Mouse (Mus musculus): Measurements from ENCODE around the gene Gse1. TPM values are rescaled to one million over a fixed set of nuclear protein-coding genes. Genes with fewer than 3 reads are reported as not detected.

Gse1 gene
- polyA plus RNA-seq, 1 experiment, result 55.9 TPM

GRCm38 (mm10) chr8:120260677-120261076 is 32.4 kb downstream of the Gse1 start:
- TF ChIP-seq POLR2A (IDR thresholded peaks at IDR 0.05; ENCODE audit: low read depth, low read length), result no peak
- TF ChIP-seq CTCF (IDR thresholded peaks at IDR 0.05; ENCODE audit: extremely low read depth, insufficient read length, insufficient replicate concordance, low read depth, low read length), result no peak
- no peak overlapping the region for H3K27ac ChIP-seq (ENCODE audit: insufficient read depth, low read depth, low read length)
- no peaks in the 10 kb centered on the region for H3K36me3 ChIP-seq (ENCODE audit: control insufficient read depth, insufficient read depth, low read length)
- 87% methylated on average over 5 of the region's 5 CpGs for WGBS
- H3K4me1 ChIP-seq (ENCODE audit: control insufficient read depth, insufficient read depth, insufficient read length, low read length), result peaks cover 10% of the 10 kb centered on the region
- no peak overlapping the region for H3K4me3 ChIP-seq (ENCODE audit: low read depth, low read length)
- peaks cover 7% of the 10 kb centered on the region; the same call in 1 of the 2 replicates for H3K27me3 ChIP-seq (ENCODE audit: control insufficient read depth, insufficient read depth, low read length)

GRCm38 (mm10) chr8:120261338-120262120 is 33.3 kb downstream of the Gse1 start:
- peaks cover 7% of the 10 kb centered on the region; the same call in 1 of the 2 replicates for H3K27me3 ChIP-seq (ENCODE audit: control insufficient read depth, insufficient read depth, low read length)
- no peak overlapping the region for H3K4me3 ChIP-seq (ENCODE audit: low read depth, low read length)
- no peak overlapping the region for H3K27ac ChIP-seq (ENCODE audit: insufficient read depth, low read depth, low read length)
- 68% methylated on average over 21 of the region's 21 CpGs for WGBS
- no peaks in the 10 kb centered on the region for H3K36me3 ChIP-seq (ENCODE audit: control insufficient read depth, insufficient read depth, low read length)
- TF ChIP-seq CTCF (IDR thresholded peaks at IDR 0.05; ENCODE audit: extremely low read depth, insufficient read length, insufficient replicate concordance, low read depth, low read length), result no peak
- TF ChIP-seq POLR2A (IDR thresholded peaks at IDR 0.05; ENCODE audit: low read depth, low read length), result no peak
- H3K4me1 ChIP-seq (ENCODE audit: control insufficient read depth, insufficient read depth, insufficient read length, low read length), result peaks cover 13% of the 10 kb centered on the region

DNA sequence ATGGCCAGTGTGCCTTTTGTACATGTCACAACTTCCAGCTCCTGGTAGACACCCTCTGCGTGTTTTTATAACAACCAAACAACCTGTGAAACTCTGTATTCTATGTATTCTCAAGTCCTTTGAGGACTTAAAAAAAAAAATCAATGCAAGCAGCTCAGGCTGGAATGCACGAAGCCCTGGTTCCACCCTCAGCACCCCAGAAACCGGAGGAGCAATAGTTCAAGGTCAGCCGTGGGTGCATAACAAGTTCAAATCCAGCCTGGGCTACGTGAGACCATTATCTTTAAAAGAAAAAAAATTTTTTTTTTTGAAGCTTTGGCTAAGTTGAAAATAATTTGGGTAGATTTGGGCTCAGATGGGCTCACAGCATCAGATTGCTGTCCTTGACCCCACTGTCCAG is 35.6 kb downstream of the Gse1 start:
- Histone ChIP-seq H3K36me3 (ENCODE audit: control insufficient read depth, insufficient read depth, low read length) (no peaks in the 10 kb centered on the region), H3K27ac (ENCODE audit: insufficient read depth, low read depth, low read length) (0 out of 2 replicates have a peak overlapping the region, but pooled peaks have one; percentile 37), H3K27me3 (ENCODE audit: control insufficient read depth, insufficient read depth, low read length) (peaks cover 7% of the 10 kb centered on the region; the same call in 1 of the 2 replicates), H3K4me3 (ENCODE audit: low read depth, low read length) (no peak overlapping the region), H3K4me1 (ENCODE audit: control insufficient read depth, insufficient read depth, insufficient read length, low read length) (peaks cover 15% of the 10 kb centered on the region)
- no peak for TF ChIP-seq POLR2A (IDR thresholded peaks at IDR 0.05; ENCODE audit: low read depth, low read length)
- no peak for TF ChIP-seq CTCF (IDR thresholded peaks at IDR 0.05; ENCODE audit: extremely low read depth, insufficient read length, insufficient replicate concordance, low read depth, low read length)
- WGBS, result 88% methylated on average over 5 of the region's 5 CpGs

DNA sequence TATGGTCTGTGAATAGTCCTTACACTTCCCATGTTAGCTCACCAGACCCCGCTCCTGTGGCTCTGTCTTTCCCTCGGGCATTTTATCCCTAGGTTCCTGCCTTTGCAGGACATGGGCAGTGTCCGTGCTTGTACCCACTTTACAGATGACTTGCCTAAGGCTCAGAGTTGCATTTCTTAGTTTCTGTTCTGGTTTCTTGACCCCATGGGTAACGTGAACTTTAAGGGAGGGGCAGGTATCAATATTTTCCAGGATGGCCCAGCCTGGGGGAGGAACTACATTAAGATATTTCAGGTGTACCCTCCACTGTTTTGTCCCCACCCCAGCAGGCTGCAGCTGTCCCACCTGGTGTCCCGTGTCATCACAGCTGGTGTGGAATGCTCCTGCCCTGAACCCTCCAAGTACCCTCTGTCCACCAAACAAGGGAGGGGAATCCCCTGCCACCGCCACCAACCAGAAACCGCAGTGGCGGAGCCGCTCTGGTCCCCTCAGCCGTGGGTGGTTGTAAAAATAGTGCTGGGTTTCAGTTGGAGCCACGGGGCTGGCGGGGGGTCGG is 36.2 kb downstream of the Gse1 start:
- TF ChIP-seq CTCF (IDR thresholded peaks at IDR 0.05; ENCODE audit: extremely low read depth, insufficient read length, insufficient replicate concordance, low read depth, low read length) (no peak), POLR2A (IDR thresholded peaks at IDR 0.05; ENCODE audit: low read depth, low read length) (no peak)
- Histone ChIP-seq H3K36me3 (ENCODE audit: control insufficient read depth, insufficient read depth, low read length) (no peaks in the 10 kb centered on the region), H3K27ac (ENCODE audit: insufficient read depth, low read depth, low read length) (peak overlapping the region; percentile 37), H3K27me3 (ENCODE audit: control insufficient read depth, insufficient read depth, low read length) (peaks cover 7% of the 10 kb centered on the region; the same call in 1 of the 2 replicates), H3K4me1 (ENCODE audit: control insufficient read depth, insufficient read depth, insufficient read length, low read length) (peaks cover 15% of the 10 kb centered on the region), H3K4me3 (ENCODE audit: low read depth, low read length) (peak overlapping the region; percentile 31)
- WGBS, result 20% methylated on average over 13 of the region's 13 CpGs

DNA sequence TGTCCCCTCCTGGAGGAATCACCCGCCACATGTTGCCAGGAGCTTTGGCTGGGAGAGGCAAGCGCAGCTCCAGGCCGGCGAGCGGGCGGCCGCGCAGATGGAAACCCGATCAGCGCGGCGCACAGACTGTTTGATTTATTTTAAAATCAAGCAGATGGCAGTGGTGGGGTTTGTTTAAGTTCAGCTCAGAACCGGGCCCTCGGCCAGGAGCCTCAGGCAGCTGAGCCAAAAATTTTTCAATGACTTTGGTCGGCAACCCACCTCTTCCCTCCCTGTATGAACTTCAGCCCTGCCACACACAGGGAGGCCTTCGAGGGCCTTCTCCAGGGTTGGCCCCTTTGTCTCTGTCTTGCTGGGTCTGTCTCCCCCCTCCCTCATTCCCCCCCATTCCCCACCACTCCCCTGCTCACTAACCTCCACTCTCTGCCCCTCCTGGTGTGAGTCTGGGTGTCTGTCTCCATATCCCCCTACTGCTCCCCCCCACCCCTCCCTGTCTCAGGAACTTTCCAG is 36.7 kb downstream of the Gse1 start:
- peaks cover 7% of the 10 kb centered on the region; the same call in 1 of the 2 replicates for H3K27me3 ChIP-seq (ENCODE audit: control insufficient read depth, insufficient read depth, low read length)
- H3K4me1 ChIP-seq (ENCODE audit: control insufficient read depth, insufficient read depth, insufficient read length, low read length), result peaks cover 15% of the 10 kb centered on the region
- H3K4me3 ChIP-seq (ENCODE audit: low read depth, low read length), result peak overlapping the region; percentile 31
- H3K27ac ChIP-seq (ENCODE audit: insufficient read depth, low read depth, low read length), result peak overlapping the region; percentile 37
- WGBS, result 2% methylated on average over 16 of the region's 16 CpGs
- TF ChIP-seq CTCF (IDR thresholded peaks at IDR 0.05; ENCODE audit: extremely low read depth, insufficient read length, insufficient replicate concordance, low read depth, low read length) (no peak), POLR2A (IDR thresholded peaks at IDR 0.05; ENCODE audit: low read depth, low read length) (no peak)
- no peaks in the 10 kb centered on the region for H3K36me3 ChIP-seq (ENCODE audit: control insufficient read depth, insufficient read depth, low read length)

GRCm38 (mm10) chr8:120265471-120265870 is 37.2 kb downstream of the Gse1 start:
- Histone ChIP-seq H3K4me1 (ENCODE audit: control insufficient read depth, insufficient read depth, insufficient read length, low read length) (peaks cover 15% of the 10 kb centered on the region), H3K27ac (ENCODE audit: insufficient read depth, low read depth, low read length) (no peak overlapping the region), H3K27me3 (ENCODE audit: control insufficient read depth, insufficient read depth, low read length) (peaks cover 7% of the 10 kb centered on the region; the same call in 1 of the 2 replicates), H3K4me3 (ENCODE audit: low read depth, low read length) (no peak overlapping the region), H3K36me3 (ENCODE audit: control insufficient read depth, insufficient read depth, low read length) (no peaks in the 10 kb centered on the region)
- TF ChIP-seq CTCF (IDR thresholded peaks at IDR 0.05; ENCODE audit: extremely low read depth, insufficient read length, insufficient replicate concordance, low read depth, low read length), result no peak
- WGBS, result 10% methylated on average over 4 of the region's 4 CpGs

- no peak for TF ChIP-seq POLR2A (IDR thresholded peaks at IDR 0.05; ENCODE audit: low read depth, low read length)
- no peak for TF ChIP-seq CTCF (IDR thresholded peaks at IDR 0.05; ENCODE audit: extremely low read depth, insufficient read length, insufficient replicate concordance, low read depth, low read length)
- H3K36me3 ChIP-seq (ENCODE audit: control insufficient read depth, insufficient read depth, low read length), result no peaks in the 10 kb centered on the region
- no peak overlapping the region for H3K4me3 ChIP-seq (ENCODE audit: low read depth, low read length)
- H3K4me1 ChIP-seq (ENCODE audit: control insufficient read depth, insufficient read depth, insufficient read length, low read length), result peaks cover 15% of the 10 kb centered on the region
- H3K27ac ChIP-seq (ENCODE audit: insufficient read depth, low read depth, low read length), result no peak overlapping the region
- 62% methylated on average over 19 of the region's 19 CpGs for WGBS
- peaks cover 7% of the 10 kb centered on the region; the same call in 1 of the 2 replicates for H3K27me3 ChIP-seq (ENCODE audit: control insufficient read depth, insufficient read depth, low read length)
Measured at GRCm38 (mm10) chr8:120268541-120268980, 40.3 kb downstream of the Gse1 start.
